In the genomic region with DNA sequence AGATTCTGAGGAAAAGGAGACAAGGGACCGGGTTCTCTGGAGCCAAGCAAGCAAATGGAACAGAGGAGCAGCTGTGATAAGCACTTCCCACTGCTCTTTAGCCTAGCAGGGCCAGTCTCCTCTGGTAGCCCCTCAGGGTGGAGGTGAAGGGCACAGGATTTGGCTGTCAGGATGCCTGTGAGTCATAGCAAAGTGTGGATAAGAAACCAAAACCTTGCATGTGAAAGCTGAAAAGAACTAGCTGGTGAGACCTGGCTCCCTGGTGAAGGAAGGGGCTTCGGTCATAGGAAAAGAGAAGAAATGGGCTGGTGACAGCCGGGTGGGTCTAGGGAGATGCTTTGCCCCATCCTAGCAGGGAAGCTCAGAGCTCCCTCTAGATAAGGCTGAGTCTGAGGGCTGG, we compare ENCODE assay signal across 18 mouse cellular contexts. TPM values are rescaled to one million over a fixed set of nuclear protein-coding genes. Genes with fewer than 3 reads are reported as not detected.
DNase-seq lines count a peak whose midpoint lies in the region; ATAC-seq lines count a peak whose summit lies in the region.
"Had no signal": no experiment of that assay in that cellular context is flagged by ENCODE, and none has a peak within 500 bp of the region (broad histone marks: within the 10 kb centered on the region; RNA-seq: fewer than 3 reads in every experiment).

No protein-coding gene starts in this region.

- no peak for ATAC-seq in kidney, embryonic 15.5 days (replicated peaks; ENCODE audit: low FRiP score)
- ATAC-seq: forebrain, embryonic 16.5 days; inflammation-experienced regulatory T-cells, adult 6 months had no signal

- intact Hi-C loops in heart, postnatal 36 days (cut with DNase I) = no loop called here

- no peaks in the 10 kb centered on the region for H3K9me3 ChIP-seq in kidney, embryonic 15.5 days (replicated peaks)
- H3K9me3 ChIP-seq in limb, embryonic 10.5 days (replicated peaks) = no peaks in the 10 kb centered on the region
- H3K9me3 ChIP-seq: hindbrain, embryonic 12.5 days; limb, embryonic 15.5 days had no signal

- no peaks in the 10 kb centered on the region for H3K27me3 ChIP-seq in kidney, embryonic 15.5 days
- H3K27me3 ChIP-seq in limb, embryonic 10.5 days (ENCODE audit: low read depth, poor library complexity, severe bottlenecking) = no peaks in the 10 kb centered on the region
- H3K27me3 ChIP-seq: CH12.LX; hindbrain, embryonic 12.5 days; limb, embryonic 15.5 days had no signal

- no peaks in the 10 kb centered on the region for H3K36me3 ChIP-seq in kidney, embryonic 15.5 days
- no peaks in the 10 kb centered on the region for H3K36me3 ChIP-seq in limb, embryonic 10.5 days
- H3K36me3 ChIP-seq: hindbrain, embryonic 12.5 days; limb, embryonic 15.5 days had no signal

- H3K4me2 ChIP-seq in kidney, embryonic 15.5 days = no peak overlapping the region
- H3K4me2 ChIP-seq: hindbrain, embryonic 12.5 days; limb, embryonic 15.5 days had no signal

- peak; percentile 62 for DNase-seq in heart, adult 11 months
- DNase-seq in heart, postnatal 36 days = no peak
- DNase-seq in kidney, adult 18-20 months = no peak
- peak; percentile 41 for DNase-seq in lung, postnatal 36 days
- DNase-seq in lung, postnatal 14 days = no peak
- no peak for DNase-seq in limb, embryonic 10.5 days (ENCODE audit: low spot score)
- DNase-seq in left cerebral cortex, adult 9 months (ENCODE audit: low spot score in 2 of 2) = no peak
- DNase-seq: cerebellum, adult 11-12 months; cerebellum, postnatal 14 days; gastrocnemius, postnatal 36 days; right cerebral cortex, postnatal 4 days had no signal

- WGBS in kidney, embryonic 15.5 days = 86% methylated on average over 3 of the region's 3 CpGs
- 94% methylated on average over 3 of the region's 3 CpGs for WGBS in limb, embryonic 10.5 days

- peak overlapping the region; percentile 41; the same call in 1 of the 2 replicates for H3K27ac ChIP-seq in kidney, embryonic 15.5 days
- 0 out of 2 replicates have a peak overlapping the region, but pooled peaks have one; percentile 10 for H3K27ac ChIP-seq in limb, embryonic 10.5 days
- H3K27ac ChIP-seq: hindbrain, embryonic 12.5 days; limb, embryonic 15.5 days had no signal

- H3K9ac ChIP-seq in kidney, embryonic 15.5 days = no peak overlapping the region
- H3K9ac ChIP-seq: hindbrain, embryonic 12.5 days; limb, embryonic 15.5 days had no signal

- H3K4me1 ChIP-seq in kidney, embryonic 15.5 days = peaks cover 38% of the 10 kb centered on the region
- peaks cover 19% of the 10 kb centered on the region for H3K4me1 ChIP-seq in limb, embryonic 10.5 days

- no peak overlapping the region for H3K4me3 ChIP-seq in kidney, embryonic 15.5 days (replicated peaks)
- H3K4me3 ChIP-seq in limb, embryonic 10.5 days = no peak overlapping the region
- H3K4me3 ChIP-seq: hindbrain, embryonic 12.5 days; limb, embryonic 15.5 days had no signal

RNA-seq across cellular contexts. Expression of gene Srgap1, which starts 30.5 kb away (rescaled TPM):
- 1 to 10 TPM; 2.1 to 2.2 TPM for total RNA-seq in heart, postnatal 36 days (2021)
- polyA plus RNA-seq in kidney, embryonic 15.5 days (2015; fragmentation: Nextera tagmentation; extraction: Ambion mirVana) = 15.7 and 16.4 TPM in 2 replicates
- polyA plus RNA-seq in limb, embryonic 10.5 days (2016; fragmentation: Nextera tagmentation; extraction: Ambion mirVana) = 5.4 and 6.6 TPM in 2 replicates
- total RNA-seq: CH12.LX, MEL had no signal

Comparison
In these comparisons a context has a peak if more than half of its experiments do, and no peak if none do; other contexts are left out.
1. DNase-seq: peak in heart, adult 11 months (single experiment) and lung, postnatal 36 days (single experiment); none in heart, postnatal 36 days (0 of 2), kidney, adult 18-20 months (single experiment), lung, postnatal 14 days (single experiment), limb, embryonic 10.5 days (single experiment) and left cerebral cortex, adult 9 months (0 of 2).